Mouse (Mus musculus): ENCODE measurements around the gene Tm9sf1. TPM values are rescaled to one million over a fixed set of nuclear protein-coding genes. Genes with fewer than 3 reads are reported as not detected.

Gene Tm9sf1
- total and polyA plus RNA-seq, 3 experiments, result 36.1 to 65.3 (median 51.3) TPM

DNA sequence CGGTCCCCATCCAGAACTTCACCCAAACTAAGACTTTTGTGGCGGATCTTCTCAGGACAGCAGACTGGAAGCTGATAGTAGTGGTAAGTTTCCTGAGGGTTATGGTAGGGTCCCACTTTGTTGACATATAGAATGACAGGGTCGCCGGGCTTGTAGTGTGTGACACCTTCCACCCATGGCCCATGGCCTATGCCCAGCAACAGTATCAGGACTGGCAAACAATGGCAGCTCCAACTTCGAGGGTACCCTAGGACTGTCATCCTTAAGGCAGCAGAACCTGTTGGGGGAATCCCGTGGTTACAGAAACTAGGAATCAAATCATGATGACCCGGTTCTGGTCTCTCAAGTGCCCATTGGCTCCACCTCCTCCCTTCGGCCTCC is 937 bp downstream of the Tm9sf1 start:
- Histone ChIP-seq H3K36me3 (replicated peaks in 1 of 2; ENCODE audit: control insufficient read depth in 1 of 2, insufficient read depth in 1 of 2, low read length in 1 of 2) (peaks cover 35 to 59% of the 10 kb centered on the region in 2 experiments), H3K4me3 (replicated peaks in 1 of 3; ENCODE audit: low read depth in 2 of 3, low read length in 2 of 3, poor library complexity in 1 of 3) (peak overlapping the region; percentile 77 to 96 (median 93)), H3K4me2 (ENCODE audit: insufficient read depth, low read depth, poor library complexity, severe bottlenecking) (peak overlapping the region; percentile 93), H3K27me3 (replicated peaks) (no peaks in the 10 kb centered on the region), H3K27ac (ENCODE audit: insufficient read depth, low read depth) (peak overlapping the region; percentile 52; the same call in 1 of the 2 replicates), H3K9me3 (replicated peaks; ENCODE audit: low read length) (no peaks in the 10 kb centered on the region), H3K9ac (ENCODE audit: insufficient read depth, low read depth) (peak overlapping the region; percentile 74), H3K4me1 (ENCODE audit: control insufficient read depth in 1 of 2, insufficient read depth in 2 of 2) (peaks cover 4 to 45% of the 10 kb centered on the region in 2 experiments; a peak in 2 of 4 replicates), H3K79me2 (replicated peaks; ENCODE audit: control insufficient read depth, extremely low read depth, insufficient read depth, poor library complexity, severe bottlenecking) (peaks cover 38% of the 10 kb centered on the region)
- in situ Hi-C loops (cut with MboI; ENCODE audit: low pct_ligation_motif_present, low pct_unique_long_range_greater_than_20kb, low sequenced_read_pairs) (no loop called here), dilution Hi-C loops (cut with MboI; ENCODE audit: extremely low pct_ligation_motif_present, extremely low pct_unique_long_range_greater_than_20kb, low sequenced_read_pairs) (no loop called here)
- no peak for DNase-seq (ENCODE audit: extremely low read depth)
- TF ChIP-seq ZMIZ1 (IDR thresholded peaks at IDR 0.05; ENCODE audit: low read depth, low read length), result no peak
- no peak for TF ChIP-seq SIN3A (IDR thresholded peaks at IDR 0.05; ENCODE audit: low read length)
- TF ChIP-seq CHD2 (IDR thresholded peaks at IDR 0.05; ENCODE audit: low read length), result no peak
- TF ChIP-seq POLR2AphosphoS2 (IDR thresholded peaks at IDR 0.05; ENCODE audit: low read depth, low read length), result no peak
- no peak for TF ChIP-seq UBTF (IDR thresholded peaks at IDR 0.05; ENCODE audit: low read depth, low read length)
- TF ChIP-seq SMC3 (IDR thresholded peaks at IDR 0.05; ENCODE audit: low read depth, low read length), result no peak
- TF ChIP-seq ETS1 (conservative IDR thresholded peaks at IDR 0.05; ENCODE audit: low read depth, low read length), result no peak
- TF ChIP-seq PAX5 (IDR thresholded peaks at IDR 0.05; ENCODE audit: low read length), result no peak
- no peak for TF ChIP-seq NELFE (IDR thresholded peaks at IDR 0.05; ENCODE audit: low read depth, low read length)
- TF ChIP-seq ELF1 (IDR thresholded peaks at IDR 0.05; ENCODE audit: low read depth, low read length), result no peak
- no peak for TF ChIP-seq BHLHE40 (IDR thresholded peaks at IDR 0.05; ENCODE audit: low read depth, low read length)
- no peak for TF ChIP-seq MAZ (IDR thresholded peaks at IDR 0.05; ENCODE audit: low read depth, low read length)
- no peak for TF ChIP-seq ZNF384 (IDR thresholded peaks at IDR 0.05; ENCODE audit: low read depth, low read length)

- dilution Hi-C loops (cut with MboI; ENCODE audit: extremely low pct_ligation_motif_present, extremely low pct_unique_long_range_greater_than_20kb, low sequenced_read_pairs), result no loop called here
- no peak overlapping the region for H3K4me2 ChIP-seq (ENCODE audit: insufficient read depth, low read depth, poor library complexity, severe bottlenecking)
Measured at GRCm38 (mm10) chr14:55641291-55641690, 2.3 kb downstream of the Tm9sf1 start.

GRCm38 (mm10) chr14:55640816-55641215 is 2.8 kb downstream of the Tm9sf1 start:
- Histone ChIP-seq H3K4me2 (ENCODE audit: insufficient read depth, low read depth, poor library complexity, severe bottlenecking) (no peak overlapping the region), H3K27ac (ENCODE audit: insufficient read depth, low read depth) (no peak overlapping the region), H3K4me1 (ENCODE audit: control insufficient read depth in 1 of 2, insufficient read depth in 2 of 2) (peaks cover 4 to 44% of the 10 kb centered on the region in 2 experiments; a peak in 2 of 4 replicates), H3K79me2 (replicated peaks; ENCODE audit: control insufficient read depth, extremely low read depth, insufficient read depth, poor library complexity, severe bottlenecking) (peaks cover 38% of the 10 kb centered on the region), H3K36me3 (replicated peaks in 1 of 2; ENCODE audit: control insufficient read depth in 1 of 2, insufficient read depth in 1 of 2, low read length in 1 of 2) (peaks cover 36 to 57% of the 10 kb centered on the region in 2 experiments), H3K27me3 (replicated peaks) (no peaks in the 10 kb centered on the region), H3K9me3 (replicated peaks; ENCODE audit: low read length) (no peaks in the 10 kb centered on the region), H3K4me3 (replicated peaks in 1 of 3; ENCODE audit: low read depth in 2 of 3, low read length in 2 of 3, poor library complexity in 1 of 3) (no peak overlapping the region), H3K9ac (ENCODE audit: insufficient read depth, low read depth) (no peak overlapping the region)
- in situ Hi-C loops (cut with MboI; ENCODE audit: low pct_ligation_motif_present, low pct_unique_long_range_greater_than_20kb, low sequenced_read_pairs) (no loop called here), dilution Hi-C loops (cut with MboI; ENCODE audit: extremely low pct_ligation_motif_present, extremely low pct_unique_long_range_greater_than_20kb, low sequenced_read_pairs) (no loop called here)
- TF ChIP-seq JUN (IDR thresholded peaks at IDR 0.05; ENCODE audit: insufficient read depth, low read depth, low read length) (no peak), CTCF (conservative IDR thresholded peaks at IDR 0.05 in 1 of 2, IDR thresholded peaks at IDR 0.05 in 1 of 2; ENCODE audit: low read depth in 2 of 2, low read length in 2 of 2) (no peak), UBTF (IDR thresholded peaks at IDR 0.05; ENCODE audit: low read depth, low read length) (no peak), ZMIZ1 (IDR thresholded peaks at IDR 0.05; ENCODE audit: low read depth, low read length) (no peak), ZC3H11A (IDR thresholded peaks at IDR 0.05; ENCODE audit: low read depth, low read length) (no peak), JUND (conservative IDR thresholded peaks at IDR 0.05; ENCODE audit: low read depth, low read length) (no peak), ELF1 (IDR thresholded peaks at IDR 0.05; ENCODE audit: low read depth, low read length) (no peak)
- DNase-seq (ENCODE audit: extremely low read depth), result no peak

More at GRCm38 (mm10) chr14:55641291-55641690, 2.3 kb downstream of the Tm9sf1 start:
- Histone ChIP-seq H3K9ac (ENCODE audit: insufficient read depth, low read depth) (no peak overlapping the region), H3K36me3 (replicated peaks in 1 of 2; ENCODE audit: control insufficient read depth in 1 of 2, insufficient read depth in 1 of 2, low read length in 1 of 2) (peaks cover 36 to 58% of the 10 kb centered on the region in 2 experiments), H3K79me2 (replicated peaks; ENCODE audit: control insufficient read depth, extremely low read depth, insufficient read depth, poor library complexity, severe bottlenecking) (peaks cover 38% of the 10 kb centered on the region), H3K9me3 (replicated peaks; ENCODE audit: low read length) (no peaks in the 10 kb centered on the region), H3K27me3 (replicated peaks) (no peaks in the 10 kb centered on the region), H3K4me1 (ENCODE audit: control insufficient read depth in 1 of 2, insufficient read depth in 2 of 2) (peaks cover 4 to 45% of the 10 kb centered on the region in 2 experiments; a peak in 2 of 4 replicates), H3K27ac (ENCODE audit: insufficient read depth, low read depth) (no peak overlapping the region), H3K4me3 (replicated peaks in 1 of 3; ENCODE audit: low read depth in 2 of 3, low read length in 2 of 3, poor library complexity in 1 of 3) (no peak overlapping the region)
- TF ChIP-seq IRF4 (IDR thresholded peaks at IDR 0.05; ENCODE audit: low read depth, low read length) (no peak), NRF1 (IDR thresholded peaks at IDR 0.05; ENCODE audit: low read depth, low read length) (no peak)
- in situ Hi-C loops (cut with MboI; ENCODE audit: low pct_ligation_motif_present, low pct_unique_long_range_greater_than_20kb, low sequenced_read_pairs), result no loop called here
- DNase-seq (ENCODE audit: extremely low read depth), result no peak

All from CH12.LX (cell line).